Mouse (Mus musculus) kidney, postnatal 10 days (tissue): ENCODE measurements at regions not wholly inside any gene's neighbourhood (a gene's known extent, or its start where the extent isn't known, plus 50 kb on each side); places are given as distances from the start of the nearest gene placed in this dataset.
"Not testable (repeated sequence)": the region's sequence is repeated elsewhere in the genome, so short reads cannot be mapped to it uniquely, and the experiment has no call there.

Experiments
- DNase-seq: peaks from one replicate; pipeline ENCODE4 v3.0.0; 2021; ENCODE audit warnings: mixed read lengths

GRCm38 (mm10) chr17:48678216-48678832 lies 223.6 kb downstream of the Unc5cl start:
- no peak for DNase-seq

- DNase-seq = no peak
Measured at GRCm38 (mm10) chr17:48680331-48680730, 225.6 kb downstream of the Unc5cl start.

- no peak for DNase-seq
Measured at GRCm38 (mm10) chr17:48688944-48689343, 234.2 kb downstream of the Unc5cl start.

GRCm38 (mm10) chr17:48698456-48698855 lies 233.7 kb upstream of the Lrfn2 start:
- no peak for DNase-seq

GRCm38 (mm10) chr17:48700591-48700990 lies 231.6 kb upstream of the Lrfn2 start:
- peak; percentile 16 for DNase-seq

GRCm38 (mm10) chr17:48720506-48720905 lies 211.7 kb upstream of the Lrfn2 start:
- DNase-seq = no peak

- DNase-seq = no peak
Measured at GRCm38 (mm10) chr17:48723286-48723685, 208.9 kb upstream of the Lrfn2 start.

- DNase-seq = no peak
Measured at GRCm38 (mm10) chr17:48724513-48725112, 207.6 kb upstream of the Lrfn2 start.

- DNase-seq = no peak
Measured at GRCm38 (mm10) chr17:48726460-48726859, 205.7 kb upstream of the Lrfn2 start.

- DNase-seq = no peak
Measured at GRCm38 (mm10) chr17:48733801-48734200, 198.4 kb upstream of the Lrfn2 start.

- not testable (repeated sequence) for DNase-seq
Measured at GRCm38 (mm10) chr17:48737181-48737580, 195.0 kb upstream of the Lrfn2 start.

GRCm38 (mm10) chr17:48738708-48739107 lies 193.5 kb upstream of the Lrfn2 start:
- DNase-seq = no peak

- DNase-seq = no peak
Measured at GRCm38 (mm10) chr17:48742769-48743405, 189.3 kb upstream of the Lrfn2 start.

GRCm38 (mm10) chr17:48770099-48770498 lies 162.1 kb upstream of the Lrfn2 start:
- DNase-seq = no peak

GRCm38 (mm10) chr17:48771721-48772320 lies 160.4 kb upstream of the Lrfn2 start:
- no peak for DNase-seq

- peak; percentile 59 for DNase-seq
Measured at GRCm38 (mm10) chr17:48774172-48774890, 157.8 kb upstream of the Lrfn2 start.

- no peak for DNase-seq
Measured at GRCm38 (mm10) chr17:48775479-48775878, 156.7 kb upstream of the Lrfn2 start.

GRCm38 (mm10) chr17:48776502-48776902 lies 155.7 kb upstream of the Lrfn2 start:
- no peak for DNase-seq

- DNase-seq = no peak
Measured at GRCm38 (mm10) chr17:48780217-48780616, 152.0 kb upstream of the Lrfn2 start.

- no peak for DNase-seq
Measured at GRCm38 (mm10) chr17:48784417-48784816, 147.8 kb upstream of the Lrfn2 start.

GRCm38 (mm10) chr17:48786501-48786900 lies 145.7 kb upstream of the Lrfn2 start:
- no peak for DNase-seq

- DNase-seq = no peak
Measured at GRCm38 (mm10) chr17:48789846-48790245, 142.3 kb upstream of the Lrfn2 start.

GRCm38 (mm10) chr17:48790526-48790925 lies 141.7 kb upstream of the Lrfn2 start:
- DNase-seq = no peak
